Mouse (Mus musculus) intestine, embryonic 14.5 days (tissue): Measurements from ENCODE around the gene Il34. TPM values are rescaled to one million over a fixed set of nuclear protein-coding genes. Genes with fewer than 3 reads are reported as not detected.
A peak's percentile ranks its signal among the peaks of the same experiment; 100 is the strongest.

Experiments used
- ATAC-seq: fragments of 200-750 bp; cut with Nextera tagmentation; replicated peaks from 2 replicates; pipeline ENCODE4 v1.8.0; 2017; ENCODE audit warnings: low read depth, moderate number of reproducible peaks, moderate TSS enrichment, moderate library complexity; ENCODE audit not compliant: low FRiP score, low TSS enrichment
- DNase-seq: peaks from one replicate; pipeline ENCODE4 v3.0.0-alpha.2; 2018; ENCODE audit warnings: low spot score
- H3K27ac ChIP-seq: fragments of 300-500 bp; sonication (generic); 2 replicates; pipeline ENCODE4 v1.5.1; 2014; ENCODE audit warnings: low read depth, mild to moderate bottlenecking, control low read depth
- H3K27me3 ChIP-seq: fragments of 300-500 bp; sonication (generic); replicated peaks from 2 replicates; pipeline ENCODE4 v1.6.1; 2014; ENCODE audit warnings: low read length, control low read depth; ENCODE audit not compliant: control insufficient read depth, insufficient read depth
- H3K36me3 ChIP-seq: fragments of 300-500 bp; sonication (generic); 2 replicates; pipeline ENCODE4 v1.6.1; 2014; ENCODE audit warnings: low read length, control low read depth; ENCODE audit not compliant: control insufficient read depth, insufficient read depth
- H3K4me1 ChIP-seq: fragments of 300-500 bp; sonication (generic); replicated peaks from 2 replicates; pipeline ENCODE4 v1.6.1; 2014; ENCODE audit warnings: low read length, control low read depth, mixed read lengths; ENCODE audit not compliant: control insufficient read depth, insufficient read depth
- H3K4me2 ChIP-seq: fragments of 300-500 bp; sonication (generic); 2 replicates; pipeline ENCODE4 v1.6.1; 2014; ENCODE audit warnings: low read length
- H3K4me3 ChIP-seq: fragments of 300-500 bp; sonication (generic); 2 replicates; pipeline ENCODE4 v1.5.1; 2014; ENCODE audit warnings: low read depth, low read length, control low read depth, mixed read lengths
- H3K9ac ChIP-seq: fragments of 300-500 bp; sonication (generic); 2 replicates; pipeline ENCODE4 v1.6.1; 2014; ENCODE audit warnings: mild to moderate bottlenecking, low read length
- H3K9me3 ChIP-seq: fragments of 300-500 bp; sonication (generic); 2 replicates; pipeline ENCODE4 v1.6.1; 2016; ENCODE audit warnings: low read length, control low read depth; ENCODE audit not compliant: control insufficient read depth
- whole genome bisulfite sequencing: fragments of 180-500 bp; shearing (Covaris S2); extraction: QIAGEN DNeasy Blood & Tissue Kit; methylation state at CpG from one replicate; pipeline ENCODE4 v1.1.7; 2014; 5-methylcytosine and 5-hydroxymethylcytosine counted together
- polyA plus RNA-seq: library from polyadenylated mRNA; unstranded; fragments of >200 nt; fragmentation: Nextera tagmentation; extraction: Ambion mirVana; gene quantifications from 2 replicates; pipeline ENCODE4 v1.2.1, GENCODE M21; 2014

Il34 gene
- polyA plus RNA-seq, 1 experiment from 2014 or later, result 1.5 TPM

DNA sequence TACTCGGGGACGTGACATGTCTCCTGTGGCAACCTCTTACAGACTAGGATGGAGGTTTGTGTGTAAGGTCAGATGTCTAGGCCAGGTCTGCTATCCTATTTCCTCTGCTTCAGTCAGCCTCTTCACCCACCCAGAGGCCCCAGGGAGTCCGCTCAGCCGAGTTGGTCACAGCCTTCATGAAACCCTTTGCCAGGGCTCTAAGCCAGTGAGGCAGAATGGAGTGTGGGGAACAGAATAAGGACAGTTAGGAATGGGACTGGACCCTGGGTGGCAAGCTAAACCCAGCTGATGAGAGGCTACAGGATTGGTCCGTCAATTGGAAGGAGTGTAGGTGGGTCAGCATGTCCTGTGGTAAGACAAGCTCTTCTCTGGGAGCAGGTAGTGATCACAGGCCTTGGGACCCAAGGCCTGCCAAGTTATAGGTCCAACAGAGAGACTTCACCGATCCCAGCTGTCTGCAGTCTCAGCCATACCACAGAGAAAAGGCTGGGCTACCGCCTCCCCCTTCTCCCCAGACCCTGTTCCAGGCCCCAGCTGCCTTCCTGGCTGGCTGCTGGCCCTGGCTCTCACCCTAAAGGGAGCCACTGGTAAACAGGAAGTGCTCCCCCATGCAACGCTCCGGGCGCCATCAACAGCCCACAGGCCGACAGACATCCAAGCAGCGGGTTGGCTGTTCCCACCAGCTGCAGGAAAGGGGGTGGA, 86.6 kb downstream of the Il34 start:
- Histone ChIP-seq H3K9ac (0 out of 2 replicates have a peak overlapping the region, but pooled peaks have one; percentile 15), H3K4me2 (peak overlapping the region; percentile 13; the same call in 1 of the 2 replicates), H3K4me3 (no peak overlapping the region), H3K9me3 (no peaks in the 10 kb centered on the region), H3K36me3 (no peaks in the 10 kb centered on the region), H3K4me1 (peaks cover 79% of the 10 kb centered on the region), H3K27me3 (no peaks in the 10 kb centered on the region), H3K27ac (peak overlapping the region; percentile 55)
- 39% methylated on average over 12 of the region's 12 CpGs for WGBS
- ATAC-seq (no peak), DNase-seq (peak; percentile 64)

DNA sequence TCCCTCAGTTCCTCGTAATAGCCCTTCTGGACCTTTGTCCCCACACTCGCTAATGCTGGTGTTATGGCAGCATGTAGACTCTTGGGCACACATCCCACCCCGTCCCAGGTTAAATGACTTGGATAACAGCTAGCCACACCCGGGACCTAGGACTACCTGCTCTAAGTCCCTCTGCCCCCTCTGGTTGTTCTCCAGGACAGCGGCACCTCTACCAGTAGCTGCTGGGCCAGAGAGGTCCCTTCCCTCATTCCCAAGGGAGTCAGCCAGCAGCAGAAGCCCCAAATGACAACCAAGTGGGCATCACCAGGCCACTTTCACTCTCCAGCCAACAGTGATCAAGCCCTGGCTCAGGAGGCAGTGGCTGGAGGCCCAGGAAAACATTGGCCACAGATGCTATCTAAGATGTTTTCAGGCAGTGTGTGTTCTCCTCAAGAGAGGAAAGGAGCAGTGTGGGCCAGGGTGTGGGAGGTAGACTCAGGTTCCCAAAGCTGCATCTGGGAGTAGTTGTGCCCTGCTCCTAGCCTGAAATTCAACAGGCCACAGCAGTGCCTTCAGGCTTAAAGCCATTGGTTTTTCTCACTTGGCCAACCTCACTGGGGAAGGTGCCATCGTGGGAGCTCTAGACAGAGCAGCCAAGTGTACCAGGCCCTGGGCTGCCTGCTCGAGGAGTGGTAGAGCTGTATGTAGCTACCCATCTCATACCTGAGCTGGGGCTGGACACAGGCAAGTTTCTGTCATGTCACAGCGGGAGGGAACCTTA, 87.3 kb downstream of the Il34 start:
- no peak overlapping the region for H3K9ac ChIP-seq
- H3K27ac ChIP-seq, result peak overlapping the region; percentile 55; the same call in 1 of the 2 replicates
- H3K36me3 ChIP-seq, result no peaks in the 10 kb centered on the region
- H3K4me3 ChIP-seq, result no peak overlapping the region
- no peak for ATAC-seq
- H3K9me3 ChIP-seq, result no peaks in the 10 kb centered on the region
- H3K27me3 ChIP-seq, result no peaks in the 10 kb centered on the region
- 0 out of 2 replicates have a peak overlapping the region, but pooled peaks have one; percentile 13 for H3K4me2 ChIP-seq
- no peak for DNase-seq
- WGBS, result 79% methylated on average over 8 of the region's 8 CpGs
- H3K4me1 ChIP-seq, result peaks cover 73% of the 10 kb centered on the region

DNA sequence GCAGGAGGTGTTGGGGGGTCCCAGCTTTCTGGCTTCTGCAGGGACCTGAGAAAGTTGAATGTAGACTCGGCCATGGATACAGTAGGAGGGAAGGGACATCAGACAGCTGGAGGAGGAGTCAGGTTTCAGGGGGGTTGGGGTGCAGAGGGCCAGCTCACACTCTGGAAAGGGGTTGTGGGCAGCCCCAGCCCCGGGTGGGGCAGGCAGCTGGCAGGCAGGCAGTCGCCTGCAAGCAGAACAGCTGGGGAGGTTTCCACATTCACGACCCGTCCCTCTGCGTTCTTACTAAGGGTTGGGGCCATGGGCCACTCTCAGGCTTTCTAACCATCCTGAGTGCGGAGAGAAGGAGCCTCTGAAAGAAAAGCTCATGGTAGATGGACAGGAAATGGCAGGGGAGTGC, 88.6 kb downstream of the Il34 start:
- DNase-seq (no peak), ATAC-seq (no peak)
- no peak overlapping the region for H3K4me2 ChIP-seq
- H3K27me3 ChIP-seq, result no peaks in the 10 kb centered on the region
- no peaks in the 10 kb centered on the region for H3K9me3 ChIP-seq
- no peak overlapping the region for H3K4me3 ChIP-seq
- 50% methylated on average over 7 of the region's 7 CpGs for WGBS
- peaks cover 62% of the 10 kb centered on the region for H3K4me1 ChIP-seq
- H3K27ac ChIP-seq, result peak overlapping the region; percentile 88
- H3K36me3 ChIP-seq, result peaks cover 11% of the 10 kb centered on the region; the same call in 1 of the 2 replicates
- H3K9ac ChIP-seq, result no peak overlapping the region

DNA sequence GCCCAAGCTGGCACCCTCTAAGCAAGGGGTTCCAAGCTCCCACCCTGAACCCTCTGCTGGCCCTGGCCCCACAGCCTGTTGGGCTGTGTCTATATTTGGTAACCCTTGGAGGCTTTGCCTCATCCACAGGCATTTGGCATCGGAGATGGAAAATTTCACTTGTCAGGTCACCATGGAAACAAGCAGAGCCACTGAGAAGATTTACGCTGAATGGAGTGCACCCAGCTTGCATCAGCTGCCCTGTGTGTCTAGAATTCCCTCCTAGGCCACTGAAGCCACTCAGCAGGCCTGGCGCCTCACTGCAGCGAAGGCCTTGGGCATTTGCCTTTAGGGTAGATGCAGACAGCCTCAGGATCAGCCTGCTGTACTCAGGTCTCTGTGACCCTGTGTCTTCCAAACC, 89.6 kb downstream of the Il34 start:
- Histone ChIP-seq H3K27me3 (no peaks in the 10 kb centered on the region), H3K36me3 (peaks cover 22% of the 10 kb centered on the region; the same call in 1 of the 2 replicates), H3K4me3 (no peak overlapping the region), H3K9ac (no peak overlapping the region), H3K4me2 (peak overlapping the region; percentile 13; the same call in 1 of the 2 replicates), H3K27ac (peak overlapping the region; percentile 88), H3K9me3 (no peaks in the 10 kb centered on the region), H3K4me1 (peaks cover 65% of the 10 kb centered on the region)
- 48% methylated on average over 4 of the region's 4 CpGs for WGBS
- no peak for DNase-seq
- 0 out of 2 replicates have a peak, but pooled peaks have one; percentile 21 for ATAC-seq

DNA sequence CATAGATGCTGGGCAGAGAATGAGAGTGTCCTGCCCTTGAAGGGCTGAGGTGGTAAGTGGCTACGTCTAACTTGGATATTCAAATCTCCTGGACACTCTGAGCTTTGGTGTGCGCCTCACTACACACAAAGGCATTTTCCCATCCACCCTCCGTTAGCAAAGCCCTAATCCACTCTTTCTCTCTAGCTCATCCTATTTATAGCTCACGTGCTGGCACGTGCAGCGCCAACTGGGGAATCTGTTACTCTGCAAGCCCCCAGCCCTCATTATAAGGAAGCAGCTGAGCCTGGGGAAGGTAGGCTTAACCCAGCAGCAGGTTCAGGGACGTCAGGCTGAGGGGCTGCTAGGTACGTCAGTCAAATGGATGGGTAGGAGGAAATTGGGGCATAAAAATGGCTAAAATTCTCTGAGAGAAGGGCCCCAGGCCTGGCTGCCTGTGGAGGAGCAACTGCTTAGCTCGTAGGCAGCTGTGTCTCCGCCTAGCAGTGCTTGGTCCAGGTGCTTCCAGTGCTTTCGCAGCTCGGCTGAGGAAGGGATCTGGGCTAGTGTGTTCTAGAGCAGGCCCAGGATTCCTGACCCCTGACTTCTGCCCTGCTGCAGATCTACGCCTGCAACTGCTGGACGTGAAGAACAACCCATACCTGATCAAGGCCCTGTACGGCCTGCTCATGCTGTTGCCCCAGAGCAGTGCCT, 90.8 kb downstream of the Il34 start:
- Histone ChIP-seq H3K27ac (peak overlapping the region; percentile 88), H3K4me3 (no peak overlapping the region), H3K4me1 (peaks cover 66% of the 10 kb centered on the region), H3K9me3 (no peaks in the 10 kb centered on the region), H3K27me3 (no peaks in the 10 kb centered on the region), H3K9ac (peak overlapping the region; percentile 12; the same call in 1 of the 2 replicates), H3K4me2 (no peak overlapping the region), H3K36me3 (peaks cover 22% of the 10 kb centered on the region; the same call in 1 of the 2 replicates)
- 73% methylated on average over 15 of the region's 15 CpGs for WGBS
- DNase-seq (no peak), ATAC-seq (no peak)

DNA sequence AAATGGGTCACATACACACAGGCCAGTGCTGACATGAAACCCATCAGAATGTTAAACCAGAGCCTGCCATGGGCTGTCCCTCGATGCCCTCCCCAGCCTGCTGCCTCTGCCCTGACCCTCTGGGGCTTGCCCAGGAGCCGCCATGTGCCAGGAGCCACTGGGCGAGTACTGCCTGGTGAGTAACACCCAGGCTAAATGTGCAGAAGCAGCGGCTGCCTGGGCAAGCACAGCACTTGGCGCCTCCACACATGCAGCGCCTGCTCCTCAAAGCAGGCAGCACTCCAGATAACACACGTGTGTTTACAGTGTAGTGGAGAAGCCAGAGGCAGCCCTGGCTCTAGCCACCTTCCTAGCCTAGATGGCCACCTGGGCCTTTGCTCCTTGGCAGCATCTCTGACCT, 92.7 kb downstream of the Il34 start:
- Histone ChIP-seq H3K9ac (no peak overlapping the region), H3K9me3 (no peaks in the 10 kb centered on the region), H3K4me3 (no peak overlapping the region), H3K27me3 (no peaks in the 10 kb centered on the region), H3K27ac (no peak overlapping the region), H3K4me1 (peaks cover 48% of the 10 kb centered on the region), H3K4me2 (no peak overlapping the region), H3K36me3 (peaks cover 22% of the 10 kb centered on the region; the same call in 1 of the 2 replicates)
- DNase-seq, result no peak
- ATAC-seq, result no peak
- 78% methylated on average over 7 of the region's 7 CpGs for WGBS

DNA sequence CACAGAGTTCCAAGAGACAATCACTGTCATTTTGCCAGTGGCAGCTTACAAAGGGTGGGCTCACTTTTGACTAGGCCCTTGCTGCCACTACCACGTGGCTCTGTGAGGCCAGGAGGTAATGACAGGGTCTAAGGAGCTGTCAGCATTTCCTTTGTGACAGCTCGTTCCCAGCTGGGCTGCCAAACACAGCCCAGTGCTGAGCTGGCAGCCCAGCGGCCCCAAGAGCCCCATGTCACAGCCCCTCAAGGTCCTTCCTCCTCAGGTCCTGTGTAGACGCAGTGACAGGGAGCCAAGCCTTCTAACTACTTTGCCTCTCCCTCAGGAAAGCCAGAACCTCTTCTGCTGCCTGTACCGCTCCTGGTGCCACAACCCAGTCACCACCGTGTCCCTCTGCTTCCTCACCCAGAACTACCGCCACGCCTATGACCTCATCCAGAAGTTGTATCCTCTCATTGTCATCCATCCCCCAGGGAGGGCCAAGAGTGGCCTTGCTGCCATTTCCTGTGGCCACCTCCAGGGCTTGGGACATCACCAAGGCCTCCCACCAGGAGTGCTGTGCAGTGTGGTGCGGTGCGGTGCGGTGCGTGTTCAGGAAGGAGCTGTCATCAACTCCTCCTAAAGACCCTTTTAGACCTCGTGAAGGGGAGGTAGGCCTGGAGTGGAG, 94.3 kb downstream of the Il34 start:
- no peaks in the 10 kb centered on the region for H3K9me3 ChIP-seq
- DNase-seq (no peak), ATAC-seq (no peak)
- H3K9ac ChIP-seq, result no peak overlapping the region
- no peaks in the 10 kb centered on the region for H3K27me3 ChIP-seq
- peaks cover 32% of the 10 kb centered on the region for H3K4me1 ChIP-seq
- H3K4me3 ChIP-seq, result no peak overlapping the region
- peak overlapping the region; percentile 24 for H3K27ac ChIP-seq
- 78% methylated on average over 13 of the region's 13 CpGs for WGBS
- no peak overlapping the region for H3K4me2 ChIP-seq
- H3K36me3 ChIP-seq, result peaks cover 22% of the 10 kb centered on the region; the same call in 1 of the 2 replicates

DNA sequence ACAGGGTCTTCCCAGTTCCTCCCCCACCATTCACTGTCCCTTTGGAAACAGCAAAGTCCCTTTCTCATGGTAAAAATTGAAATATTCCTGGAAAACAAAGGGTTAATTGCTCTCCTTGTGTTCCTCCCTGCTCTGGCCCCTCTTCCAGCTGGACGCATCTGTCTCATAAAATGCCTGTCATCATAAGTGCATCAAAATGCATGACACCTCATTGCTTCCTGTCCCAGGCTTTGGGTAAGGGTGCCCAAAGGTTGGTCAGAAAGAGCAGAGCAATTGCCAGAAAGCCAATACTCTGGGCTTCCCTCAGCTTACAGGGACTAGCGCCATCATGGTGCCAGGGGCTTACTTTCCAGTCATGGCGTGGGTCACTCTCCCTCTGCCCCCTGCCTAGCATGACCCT, 95.1 kb downstream of the Il34 start:
- H3K27ac ChIP-seq, result peak overlapping the region; percentile 24
- DNase-seq (no peak), ATAC-seq (no peak)
- H3K9me3 ChIP-seq, result no peaks in the 10 kb centered on the region
- no peak overlapping the region for H3K4me3 ChIP-seq
- H3K4me2 ChIP-seq, result no peak overlapping the region
- H3K4me1 ChIP-seq, result peaks cover 25% of the 10 kb centered on the region
- 49% methylated on average over 3 of the region's 3 CpGs for WGBS
- H3K27me3 ChIP-seq, result no peaks in the 10 kb centered on the region
- H3K9ac ChIP-seq, result no peak overlapping the region
- peaks cover 22% of the 10 kb centered on the region; the same call in 1 of the 2 replicates for H3K36me3 ChIP-seq
